In the genomic region with DNA sequence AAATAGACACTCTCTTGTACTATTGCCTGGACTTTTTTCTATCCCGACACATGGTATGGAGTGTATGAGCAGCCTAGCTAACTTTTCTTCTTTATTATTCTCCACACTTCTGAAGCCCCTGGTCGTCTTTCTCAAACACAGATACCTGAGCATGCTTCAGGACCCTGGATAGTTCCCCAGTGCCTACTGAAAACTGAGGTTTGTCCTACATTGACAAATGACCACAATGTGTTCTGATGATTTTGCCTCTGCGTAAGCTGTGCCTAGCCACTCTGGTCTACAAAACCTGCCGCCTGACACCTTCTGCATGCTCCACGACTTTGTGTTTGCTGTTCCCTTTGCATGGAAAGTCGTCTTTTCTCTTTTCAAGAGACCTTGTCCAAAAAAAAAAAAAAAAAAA, we compare ENCODE assay signal across 12 mouse cellular contexts. TPM values are rescaled to one million over a fixed set of nuclear protein-coding genes. Genes with fewer than 3 reads are reported as not detected.
DNase-seq lines count a peak whose midpoint lies in the region; ATAC-seq and TF ChIP-seq lines count a peak whose summit lies in the region.
"Had no signal": no experiment of that assay in that cellular context is flagged by ENCODE, and none has a peak within 500 bp of the region (broad histone marks: within the 10 kb centered on the region; RNA-seq: fewer than 3 reads in every experiment).

No protein-coding gene starts in this region.

- no peak overlapping the region for H3K9ac ChIP-seq in lung, postnatal 0 days (replicated peaks; ENCODE audit: low read depth)
- H3K9ac ChIP-seq in limb, embryonic 14.5 days (ENCODE audit: low read depth, low read length, severe bottlenecking), result no peak overlapping the region
- no peak overlapping the region for H3K9ac ChIP-seq in midbrain, postnatal 0 days (replicated peaks; ENCODE audit: low read length, poor library complexity, severe bottlenecking)

- no peaks in the 10 kb centered on the region for H3K4me1 ChIP-seq in lung, postnatal 0 days (ENCODE audit: insufficient read depth, low read depth, low read length)
- no peaks in the 10 kb centered on the region for H3K4me1 ChIP-seq in limb, embryonic 14.5 days (ENCODE audit: control insufficient read depth, insufficient read depth, low read length)
- no peaks in the 10 kb centered on the region for H3K4me1 ChIP-seq in midbrain, postnatal 0 days (ENCODE audit: insufficient read depth, low read length)

- H3K4me3 ChIP-seq in lung, postnatal 0 days (ENCODE audit: low read depth, low read length), result no peak overlapping the region
- H3K4me3 ChIP-seq in limb, embryonic 14.5 days (replicated peaks; ENCODE audit: low read length), result no peak overlapping the region
- no peak overlapping the region for H3K4me3 ChIP-seq in midbrain, postnatal 0 days (ENCODE audit: low read depth, low read length)
- H3K4me3 ChIP-seq: erythroblast, embryonic 14.5 days had no signal

- no peak for ATAC-seq in lung, postnatal 0 days
- no peak for ATAC-seq in limb, embryonic 14.5 days (ENCODE audit: low FRiP score, low read depth)
- no peak for ATAC-seq in midbrain, postnatal 0 days (ENCODE audit: low FRiP score)

- no peaks in the 10 kb centered on the region for H3K9me3 ChIP-seq in lung, postnatal 0 days (ENCODE audit: low read length)
- no peaks in the 10 kb centered on the region for H3K9me3 ChIP-seq in limb, embryonic 14.5 days (ENCODE audit: control insufficient read depth, low read length)
- no peaks in the 10 kb centered on the region for H3K9me3 ChIP-seq in midbrain, postnatal 0 days (ENCODE audit: low read length)

- peak; percentile 38 for DNase-seq in adrenal gland, postnatal 14 days
- no peak for DNase-seq in adrenal gland, adult 8-10 months
- DNase-seq in lung, postnatal 0 days (ENCODE audit: low spot score), result peak; percentile 15
- DNase-seq in lung, postnatal 4 days, result no peak
- peak; percentile 60 for DNase-seq in ZHBTc4 (ENCODE audit: low read depth, low spot score)
- peak; percentile 75 for DNase-seq in limb, embryonic 14.5 days (ENCODE audit: low spot score)
- no peak for DNase-seq in right cerebral cortex, postnatal 10 days (ENCODE audit: low spot score in 2 of 2)
- no peak for DNase-seq in midbrain, postnatal 0 days (ENCODE audit: low spot score)
- DNase-seq: B cell, adult 2 months; cerebellum, adult 11-12 months; kidney, adult 9 months had no signal

- WGBS in lung, postnatal 0 days, result 43% methylated on average over 6 of the region's 6 CpGs
- 50% methylated on average over 6 of the region's 6 CpGs for WGBS in limb, embryonic 14.5 days
- 55% methylated on average over 6 of the region's 6 CpGs for WGBS in midbrain, postnatal 0 days

- H3K27ac ChIP-seq in lung, postnatal 0 days (ENCODE audit: low read length), result no peak overlapping the region
- H3K27ac ChIP-seq in limb, embryonic 14.5 days (replicated peaks; ENCODE audit: low read depth, low read length), result no peak overlapping the region
- H3K27ac ChIP-seq in midbrain, postnatal 0 days (ENCODE audit: low read depth, low read length), result no peak overlapping the region

- H3K4me2 ChIP-seq in lung, postnatal 0 days (replicated peaks; ENCODE audit: low read depth, low read length), result no peak overlapping the region
- no peak overlapping the region for H3K4me2 ChIP-seq in limb, embryonic 14.5 days (replicated peaks; ENCODE audit: low read depth, low read length, severe bottlenecking)
- H3K4me2 ChIP-seq in midbrain, postnatal 0 days (ENCODE audit: low read depth, low read length, poor library complexity, severe bottlenecking), result no peak overlapping the region

- no peak for TF ChIP-seq EP300 in lung, postnatal 0 days (IDR thresholded peaks at IDR 0.05)

- no peak for TF ChIP-seq POLR2A in limb, embryonic 14.5 days (IDR thresholded peaks at IDR 0.05; ENCODE audit: borderline replicate concordance, extremely low read depth, insufficient read depth, insufficient read length)

- H3K36me3 ChIP-seq in lung, postnatal 0 days (ENCODE audit: insufficient read depth, low read length), result no peaks in the 10 kb centered on the region
- H3K36me3 ChIP-seq in limb, embryonic 14.5 days (ENCODE audit: control insufficient read depth, insufficient read depth, low read length), result no peaks in the 10 kb centered on the region
- no peaks in the 10 kb centered on the region for H3K36me3 ChIP-seq in midbrain, postnatal 0 days (ENCODE audit: insufficient read depth, low read length)

- no peak for TF ChIP-seq CTCF in lung, postnatal 0 days (IDR thresholded peaks at IDR 0.05)
- no peak for TF ChIP-seq CTCF in midbrain, postnatal 0 days (IDR thresholded peaks at IDR 0.05)

- H3K27me3 ChIP-seq in lung, postnatal 0 days (replicated peaks; ENCODE audit: insufficient read depth, low read length), result no peaks in the 10 kb centered on the region
- H3K27me3 ChIP-seq in limb, embryonic 14.5 days (ENCODE audit: control insufficient read depth, insufficient read depth, low read length), result no peaks in the 10 kb centered on the region
- H3K27me3 ChIP-seq in midbrain, postnatal 0 days (ENCODE audit: insufficient read depth, low read length), result no peaks in the 10 kb centered on the region

RNA-seq across cellular contexts. Expression of a gene that starts 41.2 kb away (rescaled TPM):
- not detected in 2 replicates for total RNA-seq in adrenal gland, postnatal 14 days (2021)
- 1 to 10 TPM in 1 of 4 experiments, under 1 TPM in 1, not detected in 2; 0.77 to 1.7 TPM for total RNA-seq in adrenal gland, adult 8-10 months (2022)
- 0.05 and 0.08 TPM in 2 replicates for polyA plus RNA-seq in lung, postnatal 0 days (2015; fragmentation: Nextera tagmentation; extraction: Ambion mirVana)
- 0.03 TPM in 2 replicates for polyA plus RNA-seq in limb, embryonic 14.5 days (2012; rRNA removed)
- 0.12 TPM in 1 of 2 replicates, not detected in the other for polyA plus RNA-seq in limb, embryonic 14.5 days (2014; fragmentation: Nextera tagmentation; extraction: Ambion mirVana)
- 9.0 and 16.7 TPM in 2 replicates for total RNA-seq in midbrain, postnatal 0 days (2014; rRNA removed)
- 7.5 and 9.1 TPM in 2 replicates for polyA plus RNA-seq in midbrain, postnatal 0 days (2015; fragmentation: Nextera tagmentation; extraction: Ambion mirVana)
- polyA plus RNA-seq: erythroblast, embryonic 14.5 days had no signal

Comparison
In these comparisons a context has a peak if more than half of its experiments do, and no peak if none do; other contexts are left out.
1. DNase-seq: peak in adrenal gland, postnatal 14 days (single experiment), lung, postnatal 0 days (single experiment), ZHBTc4 (single experiment) and limb, embryonic 14.5 days (single experiment); none in adrenal gland, adult 8-10 months (single experiment), lung, postnatal 4 days (0 of 2), right cerebral cortex, postnatal 10 days (0 of 2) and midbrain, postnatal 0 days (single experiment).